Mouse (Mus musculus): ENCODE results near the gene Abhd4.
A peak's percentile ranks its signal among the peaks of the same experiment; 100 is the strongest.

The Abhd4 gene

DNA sequence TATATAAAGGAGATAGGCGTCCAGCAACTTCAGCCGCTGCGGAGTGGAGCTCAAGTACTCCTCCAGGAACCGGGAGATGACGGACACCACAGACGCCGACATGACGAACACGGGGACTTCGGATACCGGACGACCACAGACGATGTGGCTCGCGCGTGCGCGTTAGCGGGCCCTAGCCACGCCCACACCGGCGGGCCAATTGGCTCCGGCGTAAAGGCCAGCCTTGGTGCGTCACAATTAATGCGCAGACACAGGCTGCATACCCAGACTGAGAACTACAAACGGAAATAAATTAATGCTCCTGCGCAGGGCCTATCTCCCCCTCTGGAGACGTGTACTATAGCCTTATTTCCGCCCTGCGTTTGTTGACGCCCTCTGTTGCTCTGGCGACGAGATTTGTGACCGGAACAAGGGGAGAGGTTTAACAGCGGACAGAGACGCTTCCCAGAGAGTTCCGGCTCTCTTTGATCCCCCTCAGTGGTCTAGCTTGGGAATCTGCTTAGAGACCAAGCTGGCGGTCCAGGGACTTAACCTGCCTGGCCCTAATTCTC lies at the start of gene Abhd4, which contains the start of gene Dad1:
Gene Abhd4, plus strand, starts transcription at position 448 of the 551 bp plus-strand sequence.
Gene Dad1, minus strand, starts transcription at position 364 of the 551 bp plus-strand sequence.
- DNase-seq (ENCODE audit: low spot score): peak; percentile 94

DNA sequence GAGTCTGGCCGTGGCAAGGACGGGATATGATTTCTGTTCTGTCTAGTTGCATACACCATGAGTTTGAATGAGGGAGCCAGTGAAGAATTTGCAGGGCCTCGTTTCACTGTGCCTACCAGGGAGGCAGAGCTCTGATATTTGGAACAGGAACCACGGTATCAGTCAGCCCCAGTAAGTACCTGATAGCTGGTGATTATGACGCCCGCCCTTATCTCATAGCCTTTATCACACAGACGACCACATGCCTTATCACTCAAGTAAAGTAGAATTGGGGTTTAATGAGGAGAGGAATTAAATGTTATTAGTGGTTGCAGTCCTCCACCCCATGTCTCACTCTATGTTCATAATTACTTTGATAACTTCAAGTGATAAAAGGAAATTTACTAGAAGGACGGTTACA lies 49.7 kb upstream of the Abhd4 start:
- no peak for DNase-seq (ENCODE audit: low spot score)

DNA sequence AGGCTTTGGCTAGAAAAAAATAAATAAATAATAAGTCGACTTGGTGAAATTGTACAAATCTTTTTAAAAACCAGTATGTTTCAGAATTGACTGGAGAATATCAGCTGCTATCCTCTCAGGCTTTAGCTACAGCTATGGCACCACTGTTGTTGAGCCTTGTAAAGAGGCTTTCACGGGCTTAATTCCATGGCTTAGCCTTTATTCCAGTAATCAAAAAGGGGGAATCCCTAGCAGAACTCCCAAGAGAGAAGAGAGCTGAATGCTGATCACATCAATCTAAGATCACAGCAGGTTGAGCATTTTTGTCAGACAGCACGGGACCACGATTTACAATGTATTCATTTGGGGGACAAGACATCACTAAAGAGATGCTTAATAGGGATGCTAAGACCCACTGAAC lies 49.2 kb upstream of the Abhd4 start:
- no peak for DNase-seq (ENCODE audit: low spot score)

DNA sequence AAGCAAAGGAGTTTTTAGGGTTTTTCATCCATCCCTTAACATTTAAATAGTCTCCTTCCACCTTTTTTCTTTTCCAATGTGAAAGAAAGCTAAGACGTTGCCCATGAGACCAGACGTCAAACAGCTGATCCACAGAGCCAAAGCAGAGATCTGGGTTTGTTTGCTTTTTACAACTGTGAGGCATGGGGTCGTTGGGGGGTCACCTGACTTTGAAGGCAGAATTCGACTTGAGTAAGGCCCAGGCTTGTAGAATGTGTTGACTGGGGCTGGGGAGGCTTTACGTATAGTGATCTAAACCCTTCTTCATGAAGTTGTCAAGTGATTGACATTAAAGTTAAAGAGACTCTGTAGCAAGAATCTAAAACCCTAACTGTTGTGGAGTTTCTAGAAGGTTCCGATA lies 48.1 kb upstream of the Abhd4 start:
- DNase-seq (ENCODE audit: low spot score): no peak

DNA sequence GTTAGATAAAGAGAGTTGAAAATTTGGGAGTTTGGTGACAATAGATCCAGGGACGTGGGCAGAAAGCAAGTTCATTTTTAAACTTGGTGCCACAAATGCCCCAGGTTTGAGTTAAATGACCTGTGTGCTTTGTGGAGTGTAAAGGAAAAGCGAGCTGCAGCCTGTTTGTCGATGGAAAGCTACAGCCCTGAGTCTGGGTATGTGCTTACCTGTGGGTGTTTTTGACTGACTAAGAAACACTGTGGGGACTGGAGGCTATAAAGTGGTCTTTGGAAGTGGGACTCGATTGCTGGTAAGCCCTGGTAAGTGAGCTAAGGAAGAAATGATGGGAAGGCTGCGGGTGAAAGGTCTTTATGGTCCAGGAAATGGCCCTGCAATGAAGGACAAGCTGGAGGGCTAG lies 47.7 kb upstream of the Abhd4 start:
- no peak for DNase-seq (ENCODE audit: low spot score)

DNA sequence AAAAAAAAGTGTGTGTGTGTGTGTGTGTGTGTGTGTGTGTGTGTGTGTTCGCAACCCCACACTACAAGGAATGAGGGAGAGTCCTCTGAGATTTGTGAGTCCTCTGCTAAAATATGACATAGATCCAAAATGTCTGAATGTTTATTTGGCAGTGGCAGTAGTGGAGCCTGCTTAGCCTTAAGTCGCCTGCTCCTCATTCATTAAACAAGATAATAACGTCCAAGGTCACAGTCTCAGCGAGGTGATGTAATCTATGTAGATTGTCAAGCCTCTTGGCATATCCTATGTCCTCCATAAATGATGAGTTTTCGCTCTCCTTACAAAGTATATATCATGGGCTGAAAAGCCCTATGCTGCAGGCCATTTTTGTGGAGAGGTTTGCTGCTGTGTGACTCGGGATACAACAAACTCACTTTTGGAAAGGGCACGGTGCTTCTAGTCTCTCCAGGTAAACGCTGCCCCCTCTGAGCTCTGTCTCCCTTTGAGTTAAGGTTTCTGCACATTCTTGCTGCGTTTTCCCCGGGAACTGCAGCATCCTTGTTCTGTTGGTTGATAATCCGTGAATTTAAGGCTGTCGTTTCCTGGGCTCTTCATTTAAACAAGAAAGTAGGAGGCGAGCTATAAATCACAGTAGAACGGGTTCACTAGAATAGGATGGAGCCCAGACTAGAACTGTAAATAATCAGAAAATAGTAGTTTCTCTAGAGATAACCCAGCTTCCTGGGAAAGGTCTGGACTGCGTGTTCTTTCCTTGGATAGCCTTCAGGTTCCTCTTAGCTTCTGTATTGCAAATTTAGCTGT lies 47.0 kb upstream of the Abhd4 start:
- DNase-seq (ENCODE audit: low spot score): no peak

DNA sequence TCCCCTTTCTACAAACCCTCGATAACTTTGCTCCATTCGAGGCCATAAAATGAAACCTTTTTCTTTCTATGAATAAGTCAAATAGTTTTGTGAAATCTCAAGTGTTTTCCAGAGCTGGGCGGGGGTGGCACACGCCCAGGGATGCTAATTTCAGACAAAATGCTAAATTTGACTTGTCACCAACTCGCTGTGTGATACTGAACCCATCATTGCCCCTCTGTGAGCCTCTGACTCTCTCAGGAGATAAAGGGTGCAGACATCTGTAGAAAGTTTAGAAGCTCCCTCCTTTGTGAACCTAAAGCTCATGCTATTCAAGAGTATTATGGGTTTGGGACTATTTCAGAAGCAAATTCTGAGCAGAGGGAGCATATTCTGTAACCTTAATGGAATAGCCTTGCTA lies 46.1 kb upstream of the Abhd4 start:
- DNase-seq (ENCODE audit: low spot score): no peak

DNA sequence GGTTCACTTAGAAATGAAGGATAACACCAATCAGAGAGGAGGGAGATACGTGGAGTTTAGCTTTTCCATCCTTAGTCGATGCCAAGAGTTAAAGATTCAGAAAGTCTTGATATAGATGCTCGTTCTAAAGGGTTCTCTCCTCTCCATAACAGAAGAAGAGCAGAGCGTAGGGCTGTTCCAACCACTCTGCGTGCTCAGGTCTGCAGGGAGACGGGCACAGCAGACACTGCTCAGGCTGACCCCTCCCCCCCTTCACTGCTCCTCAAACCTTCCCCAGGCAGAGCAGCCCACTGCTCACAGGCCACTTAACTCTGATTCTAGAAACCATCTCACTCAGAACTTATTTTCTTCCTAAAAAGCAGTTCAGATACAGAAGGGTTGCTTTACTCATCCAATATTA lies 45.2 kb upstream of the Abhd4 start:
- DNase-seq (ENCODE audit: low spot score): no peak

DNA sequence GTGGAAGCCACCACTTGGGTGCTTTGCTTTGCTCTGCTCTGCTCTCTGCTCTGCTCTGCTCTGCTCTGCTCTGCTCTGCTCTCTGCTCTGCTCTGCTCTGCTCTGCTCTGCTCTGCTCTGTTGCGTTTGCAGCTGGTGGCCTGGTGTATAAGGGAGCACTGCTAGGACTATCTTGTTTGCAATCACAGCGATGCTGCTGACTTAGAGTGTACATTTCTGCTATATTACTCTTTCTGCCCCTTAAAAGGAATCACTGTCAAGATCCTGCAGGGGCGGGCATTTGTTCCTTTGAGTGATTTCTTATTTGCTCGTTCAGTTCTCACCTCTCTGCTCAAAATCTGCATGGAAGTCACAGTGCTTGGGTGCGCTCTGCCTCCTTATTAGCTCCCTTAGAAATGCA lies 44.1 kb upstream of the Abhd4 start:
- no peak for DNase-seq (ENCODE audit: low spot score)

DNA sequence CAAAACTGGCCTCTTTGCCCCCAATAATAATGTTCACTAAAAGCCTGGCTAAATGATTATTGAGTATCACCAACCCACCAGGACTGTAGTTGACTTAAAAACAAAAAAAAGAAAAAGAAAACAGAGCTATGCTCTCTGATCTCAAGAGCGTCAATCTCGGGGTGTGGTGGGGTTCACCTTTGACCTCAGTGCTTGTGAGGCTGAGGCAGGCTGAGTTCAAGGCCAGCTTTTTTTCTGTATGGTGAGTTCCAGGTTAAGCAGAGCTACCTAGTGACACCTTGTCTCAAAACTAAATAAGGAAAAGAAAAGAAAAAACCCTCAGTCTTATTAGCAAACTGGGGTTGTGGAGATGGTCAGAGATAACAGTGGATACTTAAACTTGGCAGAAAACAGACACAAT lies 43.6 kb upstream of the Abhd4 start:
- no peak for DNase-seq (ENCODE audit: low spot score)

DNA sequence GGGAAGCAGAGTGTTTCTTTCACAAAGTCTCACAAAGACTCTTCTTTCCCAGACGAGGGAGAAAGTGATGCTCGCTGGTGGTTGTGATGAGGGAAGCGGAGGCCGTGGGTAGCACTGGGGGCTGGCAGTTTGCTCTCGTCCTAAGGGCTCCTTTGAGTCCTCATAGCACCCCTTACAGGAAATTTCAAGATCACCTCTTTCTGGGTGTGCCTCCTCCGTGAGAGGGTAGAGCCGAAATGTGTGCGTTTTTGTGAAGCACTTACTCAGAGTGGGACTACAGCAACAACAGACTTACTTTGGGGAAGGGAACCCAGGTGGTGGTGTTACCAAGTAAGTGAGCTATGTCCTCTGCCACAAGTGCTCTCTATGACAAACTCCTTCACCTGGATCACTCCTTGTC lies 42.8 kb upstream of the Abhd4 start:
- DNase-seq (ENCODE audit: low spot score): no peak

DNA sequence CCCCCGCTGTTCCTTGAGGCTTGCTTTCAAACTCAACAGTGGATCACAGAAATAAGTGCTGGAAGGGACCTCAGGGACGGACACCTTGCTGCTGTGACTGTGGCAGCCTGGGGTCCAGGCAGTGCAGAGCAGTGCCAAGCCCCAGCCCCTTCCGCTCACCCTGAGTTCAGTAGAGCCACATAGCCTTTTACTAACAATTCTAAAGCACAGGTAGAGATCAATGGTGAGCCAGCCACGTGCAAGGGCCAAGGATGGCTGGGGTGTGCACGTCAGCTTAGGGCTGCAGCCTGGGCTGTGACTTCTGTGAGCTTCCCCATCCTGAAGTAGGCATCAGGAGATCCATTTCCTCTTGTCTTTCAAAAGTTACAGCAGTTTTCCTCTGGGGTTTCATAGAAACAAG lies 42.2 kb upstream of the Abhd4 start:
- no peak for DNase-seq (ENCODE audit: low spot score)

DNA sequence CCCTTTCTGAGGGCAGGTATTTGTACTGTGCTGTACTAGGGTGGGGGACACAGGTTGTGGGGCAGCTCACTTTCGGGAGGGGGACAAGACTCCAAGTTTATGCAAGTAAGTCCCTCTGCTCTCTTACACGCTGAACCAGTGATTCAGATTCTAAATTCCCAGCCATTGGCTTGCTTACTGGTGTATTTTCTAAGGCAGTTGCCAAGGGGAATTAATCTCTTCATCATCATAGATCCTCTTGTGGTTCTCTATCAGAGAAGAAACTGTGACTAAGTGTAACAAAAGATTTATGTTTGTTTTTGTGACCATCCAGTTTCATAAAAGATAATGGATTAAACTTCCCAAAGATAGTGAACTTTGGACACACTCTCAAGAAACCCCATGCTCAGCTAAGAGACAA lies 40.3 kb upstream of the Abhd4 start:
- DNase-seq (ENCODE audit: low spot score): no peak

DNA sequence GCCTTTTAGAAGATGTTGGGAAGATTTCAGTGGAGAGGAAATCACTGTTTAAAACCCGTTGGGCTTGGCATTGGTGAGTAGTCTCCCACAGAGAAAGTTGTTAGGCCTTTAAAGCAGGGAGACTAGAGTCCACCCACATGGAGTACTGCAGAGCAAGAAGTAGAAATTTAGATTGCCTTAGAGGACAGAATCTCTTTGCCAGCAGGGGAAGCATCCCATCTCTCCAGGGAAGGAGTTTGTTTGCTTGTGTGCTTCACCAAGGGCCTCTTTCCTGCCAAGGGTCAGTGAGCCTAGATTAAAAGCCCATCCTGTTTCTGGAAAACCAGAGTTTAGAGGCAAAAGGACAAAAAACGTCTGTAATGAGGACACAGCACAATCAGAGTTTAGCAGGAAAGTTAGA lies 39.5 kb upstream of the Abhd4 start:
- DNase-seq (ENCODE audit: low spot score): no peak

DNA sequence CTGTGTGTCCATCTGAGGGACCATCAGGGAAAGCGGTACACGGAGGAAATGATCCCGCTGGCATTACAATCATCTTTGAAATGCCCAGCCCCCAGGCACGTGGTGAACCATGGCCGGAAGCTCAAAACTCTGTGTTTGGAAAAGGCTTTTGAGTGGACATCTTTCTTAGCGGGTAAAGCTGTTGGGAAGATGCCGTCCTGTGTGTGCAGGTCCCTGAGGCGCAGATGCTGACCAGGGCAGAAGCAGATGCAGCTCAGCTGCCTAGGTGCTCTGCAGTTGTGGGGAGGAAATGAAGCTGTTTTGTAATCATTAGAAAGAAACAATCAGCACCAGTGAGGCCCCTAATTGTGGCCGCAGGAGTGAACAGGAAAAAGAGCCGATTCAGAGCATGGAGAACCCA lies 39.1 kb upstream of the Abhd4 start:
- DNase-seq (ENCODE audit: low spot score): no peak

DNA sequence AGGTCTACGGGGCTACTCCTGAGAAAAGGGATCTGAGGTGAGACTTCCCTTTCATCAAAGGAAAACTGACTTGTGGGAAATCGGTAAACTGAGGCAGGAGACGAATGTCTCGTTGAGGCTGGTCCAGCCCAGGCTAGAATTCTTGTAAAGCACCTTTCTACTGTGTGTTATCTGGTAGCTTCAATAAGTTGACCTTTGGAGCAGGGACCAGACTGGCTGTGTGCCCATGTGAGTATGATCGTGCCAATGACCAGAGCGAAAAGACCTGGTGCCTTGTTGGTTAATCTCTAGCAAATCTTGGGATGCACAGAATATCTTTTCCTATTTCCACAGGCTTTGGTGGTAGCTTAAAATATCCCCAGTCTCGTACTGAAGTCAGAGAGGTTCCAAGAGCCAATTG lies 37.9 kb upstream of the Abhd4 start:
- no peak for DNase-seq (ENCODE audit: low spot score)

DNA sequence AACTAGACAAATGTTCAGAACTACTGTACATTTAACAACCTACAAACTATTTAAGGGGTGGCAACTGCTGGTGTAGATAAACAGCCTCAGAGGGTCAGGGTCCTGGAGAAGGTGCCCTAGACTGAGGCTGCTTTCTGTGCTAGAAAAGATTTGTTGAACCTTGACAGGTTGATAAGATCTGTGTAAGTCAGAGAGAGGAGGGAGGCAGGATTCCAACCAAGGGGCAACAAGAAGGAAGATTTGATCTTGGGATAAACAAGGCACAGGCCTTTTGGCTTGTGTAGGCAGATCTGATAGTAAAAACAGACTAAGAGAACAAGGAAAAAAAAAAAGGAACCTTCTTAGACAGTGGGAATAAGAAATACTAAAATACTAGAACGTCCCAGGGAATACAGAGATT lies 35.8 kb upstream of the Abhd4 start:
- no peak for DNase-seq (ENCODE audit: low spot score)

DNA sequence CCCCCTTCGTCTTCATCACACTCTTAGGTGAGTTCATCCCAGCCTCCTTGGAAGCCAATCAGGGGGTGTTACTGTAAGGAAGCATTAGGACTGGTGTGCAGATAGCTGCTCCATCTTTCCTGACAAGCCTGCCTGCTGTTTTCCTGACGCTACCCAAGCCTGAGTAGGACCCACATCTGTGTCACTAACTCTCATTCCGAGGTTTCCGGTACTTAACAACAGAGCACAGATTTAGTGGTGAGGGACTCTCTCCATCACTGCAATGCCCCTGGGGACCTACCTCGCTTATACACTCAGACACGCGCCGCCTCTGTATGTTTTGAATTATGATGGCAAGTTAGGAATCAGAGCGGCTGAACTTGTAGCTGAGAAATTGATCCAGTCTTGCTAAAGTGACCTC lies 35.3 kb upstream of the Abhd4 start:
- no peak for DNase-seq (ENCODE audit: low spot score)

DNA sequence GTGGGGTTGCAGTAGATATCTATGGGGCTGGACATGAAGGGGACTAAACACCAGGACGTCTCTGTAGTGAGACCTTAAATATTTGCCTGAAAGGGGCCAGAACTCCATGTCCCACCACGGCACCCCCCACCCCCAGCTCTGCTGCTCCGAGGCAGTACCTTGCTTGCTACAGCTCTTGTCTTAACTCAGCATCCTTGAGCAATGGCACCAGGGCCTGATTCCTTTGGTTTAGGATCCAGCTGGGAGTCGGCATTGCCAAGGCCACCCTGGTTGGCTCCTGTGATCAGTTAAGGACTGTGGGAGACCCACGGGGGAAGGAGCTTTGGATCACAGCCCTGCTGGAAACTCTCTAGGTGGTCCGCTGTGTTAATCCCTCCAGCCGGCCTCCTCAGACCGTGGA lies 34.7 kb upstream of the Abhd4 start:
- no peak for DNase-seq (ENCODE audit: low spot score)

DNA sequence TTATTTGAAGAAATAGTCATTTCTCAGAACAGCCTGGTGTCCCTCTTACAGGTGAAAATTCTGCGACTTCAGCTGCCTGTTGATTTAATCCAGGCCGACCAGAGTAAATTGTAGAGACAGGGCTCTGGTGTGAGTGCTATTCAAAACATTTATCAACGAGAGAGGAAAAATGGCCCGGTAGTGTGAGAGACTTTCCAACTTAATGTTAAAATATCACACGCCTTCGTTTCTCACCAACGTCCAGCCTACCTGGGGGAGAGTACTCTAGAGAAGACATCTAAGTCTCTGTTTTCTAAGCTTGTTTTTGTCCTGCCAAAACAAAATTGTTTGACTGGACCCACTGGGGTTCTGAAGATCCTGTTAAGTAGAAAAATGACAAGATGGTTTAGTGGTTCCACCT lies 34.1 kb upstream of the Abhd4 start:
- no peak for DNase-seq (ENCODE audit: low spot score)

DNA sequence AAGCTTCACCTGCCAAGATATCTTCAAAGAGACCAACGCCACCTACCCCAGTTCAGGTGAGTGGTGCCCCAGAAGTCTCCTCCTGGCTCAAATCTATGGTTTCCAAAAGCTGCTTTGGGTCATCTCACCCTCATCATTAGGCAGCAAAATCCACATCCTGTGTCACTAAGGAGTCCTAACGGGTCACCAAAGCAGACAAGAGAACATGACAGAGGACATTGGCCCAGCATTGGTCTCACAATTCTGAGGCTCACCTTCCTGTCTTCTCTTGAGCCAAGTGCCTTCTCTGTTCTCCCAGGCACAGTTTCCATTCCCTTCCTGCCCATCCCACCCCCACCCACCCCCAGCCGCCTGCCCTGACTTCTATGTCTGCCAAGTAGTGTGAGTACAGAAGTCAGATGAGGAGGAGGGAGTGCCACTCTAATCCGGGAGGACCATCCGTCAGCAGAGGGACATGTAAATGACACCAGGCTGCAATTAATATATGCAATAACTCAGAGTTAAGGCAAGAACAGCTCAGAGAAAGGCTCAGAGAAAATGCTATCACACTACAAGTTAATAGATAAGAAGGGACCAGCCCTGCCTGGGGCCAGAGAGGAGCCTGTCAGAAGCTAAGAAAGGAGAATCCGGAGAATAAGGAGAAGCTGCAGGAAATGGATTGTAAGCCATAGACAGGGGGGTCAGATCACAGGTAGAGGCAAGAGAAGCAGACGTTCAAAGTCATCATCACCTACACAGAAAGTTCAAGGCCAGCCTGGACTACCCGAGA lies 33.1 kb upstream of the Abhd4 start:
- no peak for DNase-seq (ENCODE audit: low spot score)

DNA sequence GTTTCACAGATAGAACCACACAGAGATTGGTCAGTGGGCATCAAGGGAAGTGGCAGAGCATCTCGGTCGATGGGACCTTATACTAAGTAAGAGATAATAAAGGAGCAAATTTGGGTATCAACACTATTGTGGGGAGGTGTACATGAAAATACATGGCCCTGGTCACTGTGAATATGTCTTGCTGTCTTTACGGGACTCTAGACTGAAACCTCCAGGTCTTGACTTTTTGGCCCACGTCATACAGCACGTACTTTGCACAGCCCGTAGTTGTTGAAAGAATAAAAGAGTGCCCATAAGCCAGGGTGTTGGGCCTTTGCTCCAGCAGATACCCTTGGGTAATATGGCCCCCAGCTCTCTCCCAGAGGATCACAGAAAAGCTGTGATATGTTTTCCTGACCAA lies 32.3 kb upstream of the Abhd4 start:
- no peak for DNase-seq (ENCODE audit: low spot score)

DNA sequence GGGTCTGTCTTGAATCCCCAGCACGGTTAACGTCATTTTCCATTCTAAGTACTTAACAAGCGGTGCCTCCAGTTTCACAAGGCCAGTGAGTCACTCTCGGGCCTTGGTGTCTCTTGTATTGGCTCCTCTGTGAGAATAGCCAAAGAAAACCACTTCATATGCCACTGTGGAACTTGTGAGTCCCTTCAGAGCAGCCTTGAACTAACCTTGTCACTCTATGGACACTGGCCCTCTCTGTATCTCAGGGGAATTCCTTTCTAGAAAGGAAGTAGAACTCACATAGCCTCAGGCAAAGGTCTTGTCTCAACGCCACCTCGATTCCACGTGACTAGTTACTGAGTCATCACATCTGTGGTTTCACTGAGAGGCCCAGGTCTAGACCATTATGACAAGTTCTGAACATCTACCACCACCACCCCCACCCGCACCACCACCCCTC lies 31.7 kb upstream of the Abhd4 start:
- DNase-seq (ENCODE audit: low spot score): no peak
